Mouse (Mus musculus): ENCODE measurements around the gene Qrsl1. TPM values are rescaled to one million over a fixed set of nuclear protein-coding genes. Genes with fewer than 3 reads are reported as not detected.

Qrsl1 gene
- polyA plus RNA-seq, 1 experiment: 0.04 TPM

DNA sequence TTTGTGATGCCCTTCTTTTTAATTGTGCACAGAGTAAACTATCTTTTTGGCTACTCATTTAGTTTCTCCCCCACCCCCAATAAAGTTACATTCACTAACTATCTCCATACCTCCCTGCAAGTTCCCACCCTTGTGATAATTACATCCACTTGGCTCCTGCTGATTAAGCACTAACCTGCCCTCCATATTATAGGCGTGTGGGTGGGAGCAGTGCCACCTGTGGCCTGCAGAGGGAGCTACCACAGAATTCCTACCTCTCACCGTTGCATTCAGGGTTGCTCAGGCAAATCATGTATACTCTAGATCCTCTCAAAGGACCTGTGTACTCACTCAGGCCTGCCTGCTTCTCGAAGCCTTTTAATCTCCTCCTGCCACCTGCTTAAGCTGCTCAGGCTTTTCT, 56.1 kb downstream of the Qrsl1 start:
- no peak for TF ChIP-seq GATA1 (IDR thresholded peaks at IDR 0.05; ENCODE audit: low read length)
- no peak for TF ChIP-seq TAL1 (IDR thresholded peaks at IDR 0.05; ENCODE audit: low read length)
- no peaks in the 10 kb centered on the region for H3K27me3 ChIP-seq (ENCODE audit: control insufficient read depth)
- no peaks in the 10 kb centered on the region for H3K36me3 ChIP-seq (ENCODE audit: control insufficient read depth)
- H3K9me3 ChIP-seq (ENCODE audit: control insufficient read depth, low read length): peaks cover 10% of the 10 kb centered on the region
- no peak overlapping the region for H3K4me3 ChIP-seq (replicated peaks)
- H3K4me1 ChIP-seq (ENCODE audit: control insufficient read depth): peaks cover 9% of the 10 kb centered on the region

DNA sequence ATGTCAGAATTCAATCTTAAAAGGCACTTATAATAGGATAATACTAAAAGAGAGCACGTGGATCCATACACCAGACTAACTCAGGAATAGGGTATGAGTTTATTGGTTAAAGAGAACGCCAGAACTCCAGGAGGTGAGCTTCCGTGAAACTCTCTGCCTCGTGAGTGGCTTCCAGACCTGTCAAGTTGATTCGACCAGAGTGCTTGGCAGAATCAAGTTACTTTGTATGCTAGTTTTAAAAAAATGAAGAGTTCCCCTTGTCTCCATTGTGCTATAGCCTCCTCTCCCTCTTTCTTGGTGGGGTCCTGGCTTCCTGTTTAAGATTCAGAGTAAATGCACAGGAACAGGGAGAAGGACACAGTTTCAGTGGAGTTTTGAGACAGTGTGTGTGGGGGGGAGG, 60.1 kb downstream of the Qrsl1 start:
- no peaks in the 10 kb centered on the region for H3K27me3 ChIP-seq (ENCODE audit: control insufficient read depth)
- H3K9me3 ChIP-seq (ENCODE audit: control insufficient read depth, low read length): peaks cover 10% of the 10 kb centered on the region
- TF ChIP-seq GATA1 (IDR thresholded peaks at IDR 0.05; ENCODE audit: low read length) (no peak), TAL1 (IDR thresholded peaks at IDR 0.05; ENCODE audit: low read length) (no peak)
- no peak overlapping the region for H3K4me3 ChIP-seq (replicated peaks)
- H3K4me1 ChIP-seq (ENCODE audit: control insufficient read depth): peaks cover 8% of the 10 kb centered on the region
- H3K36me3 ChIP-seq (ENCODE audit: control insufficient read depth): no peaks in the 10 kb centered on the region

DNA sequence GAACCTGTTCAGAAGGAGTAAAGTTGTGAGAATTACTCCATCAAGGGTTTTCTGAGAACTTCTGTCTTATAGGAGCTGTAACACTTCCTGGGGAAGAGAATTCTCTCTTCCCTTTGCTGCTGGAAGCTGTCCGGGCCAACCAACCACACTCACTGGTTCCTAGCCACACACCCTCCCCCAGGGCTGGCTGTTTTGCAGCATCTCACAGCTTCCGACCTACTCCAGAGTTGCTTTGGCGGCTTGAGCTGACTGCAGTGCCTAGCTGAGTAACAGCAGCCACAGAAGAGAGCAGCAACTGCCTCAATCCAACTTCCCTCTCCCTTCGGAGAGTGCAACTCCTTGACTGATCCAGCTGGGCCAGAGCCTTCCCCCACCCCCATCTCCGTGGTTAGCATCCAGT, 68.7 kb downstream of the Qrsl1 start:
- peaks cover 2% of the 10 kb centered on the region for H3K4me1 ChIP-seq (ENCODE audit: control insufficient read depth)
- peaks cover 12% of the 10 kb centered on the region for H3K27me3 ChIP-seq (ENCODE audit: control insufficient read depth)
- no peak overlapping the region for H3K4me3 ChIP-seq (replicated peaks)
- TF ChIP-seq GATA1 (IDR thresholded peaks at IDR 0.05; ENCODE audit: low read length) (no peak), TAL1 (IDR thresholded peaks at IDR 0.05; ENCODE audit: low read length) (no peak)
- no peaks in the 10 kb centered on the region for H3K36me3 ChIP-seq (ENCODE audit: control insufficient read depth)
- peaks cover 3% of the 10 kb centered on the region; the same call in 1 of the 2 replicates for H3K9me3 ChIP-seq (ENCODE audit: control insufficient read depth, low read length)

DNA sequence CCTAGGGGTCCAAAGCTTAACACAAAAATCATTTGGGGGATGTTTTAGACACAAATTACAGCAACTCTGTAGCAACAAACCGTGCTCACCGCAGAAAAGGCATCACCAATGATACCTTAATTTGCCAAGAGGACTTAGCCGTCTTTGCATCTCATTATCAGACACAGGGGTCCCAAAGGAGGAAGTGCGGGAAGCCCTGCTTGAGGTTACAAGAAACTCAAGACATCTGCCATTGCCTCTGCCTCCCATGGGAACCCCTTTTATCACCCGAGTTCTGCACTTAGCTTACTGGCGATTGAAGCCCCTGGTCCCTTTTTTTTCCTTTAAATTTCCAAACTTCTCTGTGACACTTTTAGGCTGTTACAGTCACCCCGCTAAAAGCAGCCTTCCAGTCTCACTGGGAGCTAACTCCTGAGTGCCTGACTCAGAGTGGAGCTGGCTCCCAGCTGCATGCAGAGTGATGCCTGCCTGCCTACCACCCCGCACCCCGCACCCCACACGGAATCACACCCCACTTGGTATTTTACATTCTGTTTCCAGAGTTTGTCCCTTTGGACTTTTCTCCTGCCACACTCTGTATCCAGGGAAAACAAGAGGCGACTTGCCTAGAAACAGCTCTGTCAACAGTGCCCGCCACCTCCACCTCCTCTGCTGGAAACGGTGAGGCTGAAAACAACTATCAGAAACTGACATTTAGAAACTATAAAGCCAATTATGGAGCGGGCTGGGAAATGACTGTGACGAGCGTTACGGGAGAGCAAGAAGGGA, 71.1 kb downstream of the Qrsl1 start:
- Histone ChIP-seq H3K9me3 (ENCODE audit: control insufficient read depth, low read length) (peaks cover 7% of the 10 kb centered on the region), H3K4me1 (ENCODE audit: control insufficient read depth) (peaks cover 2% of the 10 kb centered on the region), H3K4me3 (replicated peaks) (no peak overlapping the region), H3K36me3 (ENCODE audit: control insufficient read depth) (no peaks in the 10 kb centered on the region), H3K27me3 (ENCODE audit: control insufficient read depth) (peaks cover 12% of the 10 kb centered on the region)
- no peak for TF ChIP-seq TAL1 (IDR thresholded peaks at IDR 0.05; ENCODE audit: low read length)
- no peak for TF ChIP-seq GATA1 (IDR thresholded peaks at IDR 0.05; ENCODE audit: low read length)

DNA sequence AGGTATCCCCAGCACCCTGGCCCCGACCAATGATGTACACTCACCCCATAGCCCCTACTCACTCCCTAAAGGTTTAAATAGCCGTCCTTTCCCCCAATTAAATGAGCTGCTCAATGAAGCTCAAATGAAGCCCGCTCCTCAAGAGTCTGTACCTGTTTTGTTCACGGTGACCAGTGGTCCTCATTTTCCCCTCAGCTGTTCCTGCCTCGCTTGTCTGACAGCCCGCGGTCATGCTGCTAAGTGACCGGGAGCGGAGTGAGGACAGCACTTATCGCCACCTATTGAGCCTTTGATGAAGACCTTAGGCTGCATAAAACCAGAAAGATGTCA, 72.9 kb downstream of the Qrsl1 start:
- peaks cover 12% of the 10 kb centered on the region for H3K27me3 ChIP-seq (ENCODE audit: control insufficient read depth)
- H3K4me1 ChIP-seq (ENCODE audit: control insufficient read depth): peaks cover 2% of the 10 kb centered on the region
- no peak for TF ChIP-seq GATA1 (IDR thresholded peaks at IDR 0.05; ENCODE audit: low read length)
- no peak for TF ChIP-seq TAL1 (IDR thresholded peaks at IDR 0.05; ENCODE audit: low read length)
- no peaks in the 10 kb centered on the region for H3K36me3 ChIP-seq (ENCODE audit: control insufficient read depth)
- H3K4me3 ChIP-seq (replicated peaks): no peak overlapping the region
- H3K9me3 ChIP-seq (ENCODE audit: control insufficient read depth, low read length): peaks cover 7% of the 10 kb centered on the region

DNA sequence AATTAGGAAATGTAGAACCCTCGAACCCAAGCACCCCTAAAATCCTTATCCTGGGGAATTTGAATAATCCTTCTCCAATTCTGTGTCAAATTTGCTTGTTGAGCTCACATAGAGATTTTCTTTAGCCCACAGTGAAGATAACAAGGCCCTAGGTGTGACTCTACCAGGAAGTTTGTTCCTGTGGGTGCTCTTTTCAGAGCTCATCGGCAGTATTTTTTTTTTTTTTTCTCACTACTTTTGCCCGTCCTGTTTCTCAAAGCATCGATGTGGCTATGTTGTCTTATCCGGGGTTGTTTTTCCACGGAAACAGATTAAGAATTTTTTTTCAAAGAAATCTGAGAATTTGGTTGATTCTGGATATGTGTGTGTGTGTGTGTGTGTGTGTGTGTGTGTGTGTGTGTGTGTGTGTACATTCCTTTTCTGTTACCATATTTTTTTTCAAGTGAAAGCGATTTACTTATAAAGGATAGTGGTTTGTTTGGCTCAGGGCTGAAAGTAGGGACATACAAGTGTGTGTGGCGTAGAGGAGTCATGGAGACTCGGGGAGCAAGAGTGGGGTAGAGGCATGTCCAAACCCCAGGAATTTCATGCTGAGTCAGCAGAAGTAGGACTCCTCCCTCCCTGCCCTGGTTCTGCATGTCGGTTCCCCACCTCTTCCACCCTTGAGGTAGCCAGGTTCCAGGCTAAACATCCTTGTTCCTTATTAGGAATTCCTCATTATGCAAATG, 73.4 kb downstream of the Qrsl1 start:
- Histone ChIP-seq H3K4me3 (replicated peaks) (no peak overlapping the region), H3K9me3 (ENCODE audit: control insufficient read depth, low read length) (peaks cover 7% of the 10 kb centered on the region), H3K27me3 (ENCODE audit: control insufficient read depth) (peaks cover 12% of the 10 kb centered on the region), H3K36me3 (ENCODE audit: control insufficient read depth) (no peaks in the 10 kb centered on the region), H3K4me1 (ENCODE audit: control insufficient read depth) (peaks cover 2% of the 10 kb centered on the region)
- TF ChIP-seq TAL1 (IDR thresholded peaks at IDR 0.05; ENCODE audit: low read length) (no peak), GATA1 (IDR thresholded peaks at IDR 0.05; ENCODE audit: low read length) (no peak)

DNA sequence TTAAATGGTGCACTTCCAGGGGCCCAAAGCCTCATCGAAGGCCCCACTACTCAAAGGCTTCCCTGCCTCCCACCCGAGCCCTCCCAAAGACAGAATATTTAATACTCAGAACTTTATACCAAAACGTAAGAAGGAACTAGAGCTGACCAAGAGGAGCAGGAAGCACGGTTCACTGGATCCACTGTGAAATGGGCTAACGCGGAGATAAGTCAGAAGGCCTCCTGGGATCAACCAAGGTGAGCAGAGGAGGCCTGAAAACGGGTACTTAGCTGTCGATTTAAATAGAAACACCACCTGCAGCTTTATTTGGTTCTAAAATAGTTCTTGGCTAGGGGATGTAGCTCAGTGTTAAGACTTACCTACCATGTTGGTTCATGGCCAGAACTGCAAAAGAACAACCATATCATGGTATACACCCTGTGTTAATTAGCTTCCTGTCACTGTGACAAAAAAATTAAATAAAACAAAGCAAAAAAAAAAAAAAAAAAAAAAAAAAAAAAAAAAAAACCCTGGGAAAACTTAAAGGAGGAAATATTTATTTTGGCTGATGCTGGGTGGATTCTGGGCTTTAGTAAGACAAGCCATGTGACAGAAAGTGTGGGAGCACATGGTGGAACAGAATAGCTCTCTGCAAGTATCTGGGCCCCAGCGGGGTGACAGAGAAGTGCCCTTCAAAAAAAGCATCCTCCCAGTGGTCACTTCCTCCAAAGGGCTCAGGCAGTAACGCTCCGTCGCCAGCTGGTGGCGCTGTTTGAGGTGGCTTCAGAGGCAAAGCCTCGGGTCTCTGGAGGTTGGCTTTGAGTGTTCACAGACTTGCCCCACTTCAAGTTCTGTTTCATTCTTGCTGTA, 74.5 kb downstream of the Qrsl1 start:
- peaks cover 8% of the 10 kb centered on the region for H3K27me3 ChIP-seq (ENCODE audit: control insufficient read depth)
- peaks cover 2% of the 10 kb centered on the region for H3K4me1 ChIP-seq (ENCODE audit: control insufficient read depth)
- peaks cover 7% of the 10 kb centered on the region for H3K9me3 ChIP-seq (ENCODE audit: control insufficient read depth, low read length)
- TF ChIP-seq TAL1 (IDR thresholded peaks at IDR 0.05; ENCODE audit: low read length): no peak
- TF ChIP-seq GATA1 (IDR thresholded peaks at IDR 0.05; ENCODE audit: low read length): no peak
- no peaks in the 10 kb centered on the region for H3K36me3 ChIP-seq (ENCODE audit: control insufficient read depth)
- no peak overlapping the region for H3K4me3 ChIP-seq (replicated peaks)

DNA sequence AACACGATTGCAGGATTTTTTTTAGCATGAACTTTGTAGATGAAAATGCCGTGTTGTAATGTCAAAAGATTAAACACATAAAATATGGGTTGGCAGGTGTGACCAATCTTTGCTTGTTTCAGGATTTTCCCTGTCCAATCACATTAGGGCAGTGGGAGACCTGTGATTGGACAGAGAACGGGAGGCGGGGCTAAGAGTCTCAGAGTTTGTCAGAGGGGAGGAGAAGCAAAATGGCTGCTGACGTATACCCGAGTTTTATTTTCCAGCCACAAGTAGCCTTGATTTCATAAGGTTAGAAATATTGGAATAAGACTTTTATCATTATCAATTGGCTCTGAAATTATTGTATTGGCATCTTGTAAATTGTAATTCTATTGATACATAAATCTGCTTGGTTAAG, 75.8 kb downstream of the Qrsl1 start:
- Histone ChIP-seq H3K4me3 (replicated peaks) (no peak overlapping the region), H3K9me3 (ENCODE audit: control insufficient read depth, low read length) (peaks cover 7% of the 10 kb centered on the region), H3K4me1 (ENCODE audit: control insufficient read depth) (peaks cover 2% of the 10 kb centered on the region), H3K27me3 (ENCODE audit: control insufficient read depth) (peaks cover 8% of the 10 kb centered on the region), H3K36me3 (ENCODE audit: control insufficient read depth) (no peaks in the 10 kb centered on the region)
- TF ChIP-seq TAL1 (IDR thresholded peaks at IDR 0.05; ENCODE audit: low read length): no peak
- no peak for TF ChIP-seq GATA1 (IDR thresholded peaks at IDR 0.05; ENCODE audit: low read length)

DNA sequence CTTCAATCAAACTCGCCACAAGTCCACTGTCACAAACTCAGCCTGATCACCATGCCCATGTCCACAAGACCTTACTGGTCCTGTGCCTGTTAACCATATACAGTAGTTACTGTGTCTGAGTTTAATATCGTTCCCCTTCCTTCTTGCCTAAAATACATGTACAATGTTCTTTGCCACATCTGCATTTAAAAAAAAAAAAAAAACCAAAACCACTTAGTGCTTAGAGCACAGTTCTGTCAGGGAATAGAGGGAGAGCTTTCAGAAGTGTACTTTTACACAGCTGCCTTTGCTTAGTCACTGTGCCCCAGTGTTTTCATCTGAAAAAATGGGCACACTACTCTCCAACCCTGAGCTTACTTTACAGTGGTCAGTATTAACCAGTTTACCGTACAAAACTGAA, 76.8 kb downstream of the Qrsl1 start:
- H3K4me1 ChIP-seq (ENCODE audit: control insufficient read depth): peaks cover 2% of the 10 kb centered on the region
- H3K9me3 ChIP-seq (ENCODE audit: control insufficient read depth, low read length): peaks cover 7% of the 10 kb centered on the region
- TF ChIP-seq GATA1 (IDR thresholded peaks at IDR 0.05; ENCODE audit: low read length) (no peak), TAL1 (IDR thresholded peaks at IDR 0.05; ENCODE audit: low read length) (no peak)
- no peaks in the 10 kb centered on the region for H3K27me3 ChIP-seq (ENCODE audit: control insufficient read depth)
- H3K36me3 ChIP-seq (ENCODE audit: control insufficient read depth): no peaks in the 10 kb centered on the region
- no peak overlapping the region for H3K4me3 ChIP-seq (replicated peaks)

Other genes with a start within 250 kb of the Qrsl1 start
- gene Rtn4ip1, start 62 bp upstream of the Qrsl1 start, polyA plus RNA-seq (2012): 0.23 and 0.25 TPM in 2 replicates
- 0.01 TPM in 2 replicates for gene Crybg1, start 247.1 kb upstream of the Qrsl1 start, polyA plus RNA-seq (2012)

Measured in erythroblast, embryonic 14.5 days (primary cell).